Mouse (Mus musculus) retina, embryonic 14.5 days (tissue): ENCODE measurements around the gene Commd2.

ENCODE experiments used
- DNase-seq: peaks from one replicate; pipeline ENCODE4 v3.0.0-alpha.2; 2015; ENCODE audit warnings: low spot score

Commd2 gene

GRCm38 (mm10) chr3:57651231-57651864 lies at the start of gene Commd2:
Gene Commd2 (minus strand): TSS chr3:57651715.
- peak; percentile 92 for DNase-seq

- no peak for DNase-seq
Observed at GRCm38 (mm10) chr3:57696779-57697178, 45.3 kb upstream of the Commd2 start.

GRCm38 (mm10) chr3:57696249-57696648 lies 44.7 kb upstream of the Commd2 start:
- no peak for DNase-seq

- DNase-seq = no peak
Observed at GRCm38 (mm10) chr3:57692719-57693118, 41.2 kb upstream of the Commd2 start, which contains the start of gene Ankub1. Gene Ankub1 (minus strand): TSS chr3:57692799.

GRCm38 (mm10) chr3:57691772-57692171 lies 40.3 kb upstream of the Commd2 start:
- DNase-seq = no peak

GRCm38 (mm10) chr3:57677786-57678185 lies 26.3 kb upstream of the Commd2 start:
- no peak for DNase-seq

- no peak for DNase-seq
Observed at GRCm38 (mm10) chr3:57674075-57674474, 22.6 kb upstream of the Commd2 start.

GRCm38 (mm10) chr3:57673586-57673985 lies 22.1 kb upstream of the Commd2 start:
- no peak for DNase-seq

- peak; percentile 87 for DNase-seq
Observed at GRCm38 (mm10) chr3:57667054-57667723, 15.7 kb upstream of the Commd2 start.

- DNase-seq = no peak
Observed at GRCm38 (mm10) chr3:57665880-57666279, 14.4 kb upstream of the Commd2 start.

GRCm38 (mm10) chr3:57664682-57665081 lies 13.2 kb upstream of the Commd2 start:
- DNase-seq = no peak

GRCm38 (mm10) chr3:57663731-57664130 lies 12.2 kb upstream of the Commd2 start:
- DNase-seq = peak; percentile 78

GRCm38 (mm10) chr3:57658608-57659007 lies 7.1 kb upstream of the Commd2 start:
- DNase-seq = no peak

GRCm38 (mm10) chr3:57653646-57654045 lies 2.1 kb upstream of the Commd2 start:
- no peak for DNase-seq

- DNase-seq = no peak
Observed at GRCm38 (mm10) chr3:57652485-57652884, 970 bp upstream of the Commd2 start.

- no peak for DNase-seq
Observed at GRCm38 (mm10) chr3:57651865-57652259, 347 bp upstream of the Commd2 start.

- no peak for DNase-seq
Observed at GRCm38 (mm10) chr3:57643191-57643590, 8.3 kb downstream of the Commd2 start.

GRCm38 (mm10) chr3:57637596-57637995 lies 13.9 kb downstream of the Commd2 start:
- DNase-seq = no peak

- DNase-seq = no peak
Observed at GRCm38 (mm10) chr3:57634763-57635487, 16.6 kb downstream of the Commd2 start.

GRCm38 (mm10) chr3:57626954-57627513 lies 24.5 kb downstream of the Commd2 start:
- DNase-seq = no peak

GRCm38 (mm10) chr3:57625275-57625997 lies 26.1 kb downstream of the Commd2 start:
- peak; percentile 94 for DNase-seq

GRCm38 (mm10) chr3:57619718-57620117 lies 31.8 kb downstream of the Commd2 start:
- DNase-seq = peak; percentile 30
